8 mouse cellular contexts compared by ENCODE assay signal in genomic region chr2:103871522-103872276, GRCm38 (mm10).
DNase-seq lines count a peak whose midpoint lies in the region; ATAC-seq lines count a peak whose summit lies in the region.

No protein-coding gene starts in this region.

- intact Hi-C loops in left cerebral cortex, postnatal 14 days (cut with DNase I): loop anchor here (1.0 to 5.0 kb wide), 2 partner anchors 74 to 111 kb away; partner anchors contain the start of gene Caprin1

- no peak overlapping the region for H3K9ac ChIP-seq in intestine, embryonic 15.5 days

- no peak overlapping the region for H3K27ac ChIP-seq in intestine, embryonic 15.5 days

- H3K4me1 ChIP-seq in intestine, embryonic 15.5 days (replicated peaks): no peaks in the 10 kb centered on the region

- H3K4me2 ChIP-seq in intestine, embryonic 15.5 days (replicated peaks): no peak overlapping the region

- DNase-seq in adrenal gland, adult 18-20 months (ENCODE audit: low spot score in 2 of 2): peak; percentile 65 to 73
- DNase-seq in gastrocnemius, adult 8-10 months (ENCODE audit: low spot score in 2 of 2): peak; percentile 66 to 67
- peak; percentile 85 to 86 for DNase-seq in left cerebral cortex, postnatal 14 days (ENCODE audit: low spot score in 2 of 2)
- peak; percentile 80 for DNase-seq in mesoderm, embryonic 11.5 days (ENCODE audit: low read depth, low spot score)
- DNase-seq in right cerebral cortex, postnatal 14 days: peak; percentile 80
- peak; percentile 49 for DNase-seq in yolk sac, embryonic 10.5 days (ENCODE audit: low spot score)

- no peaks in the 10 kb centered on the region for H3K9me3 ChIP-seq in intestine, embryonic 15.5 days

- WGBS in intestine, embryonic 15.5 days: 30% methylated on average over 12 of the region's 12 CpGs

- peak; percentile 92 for ATAC-seq in common myeloid progenitor, adult 5-6 weeks (replicated peaks; ENCODE audit: low read depth, poor library complexity, severe bottlenecking)
- ATAC-seq in intestine, embryonic 15.5 days: 0 out of 2 replicates have a peak, but pooled peaks have one; percentile 53

- H3K4me3 ChIP-seq in intestine, embryonic 15.5 days (replicated peaks): no peak overlapping the region

- no peaks in the 10 kb centered on the region for H3K36me3 ChIP-seq in intestine, embryonic 15.5 days

- H3K27me3 ChIP-seq in intestine, embryonic 15.5 days (replicated peaks): no peaks in the 10 kb centered on the region
